Mouse (Mus musculus) brain, embryonic 14.5 days (tissue): ENCODE results near the gene Nob1.

ENCODE experiments used
- CTCF ChIP-seq: fragments of 200-500 bp; IDR thresholded peaks from 2 replicates; pipeline ENCODE4 v1.5.1; 2012; ENCODE audit warnings: inconsistent platforms, mild to moderate bottlenecking, moderate library complexity, borderline replicate concordance; ENCODE audit not compliant: insufficient read depth, insufficient read length; ENCODE audit errors: extremely low read depth
- POLR2A ChIP-seq: fragments of 200-500 bp; IDR thresholded peaks from 2 replicates; pipeline ENCODE4 v1.6.1; 2012; ENCODE audit warnings: mild to moderate bottlenecking, inconsistent platforms, borderline replicate concordance; ENCODE audit not compliant: poor library complexity, insufficient read depth, insufficient read length, severe bottlenecking; ENCODE audit errors: extremely low read depth

DNA sequence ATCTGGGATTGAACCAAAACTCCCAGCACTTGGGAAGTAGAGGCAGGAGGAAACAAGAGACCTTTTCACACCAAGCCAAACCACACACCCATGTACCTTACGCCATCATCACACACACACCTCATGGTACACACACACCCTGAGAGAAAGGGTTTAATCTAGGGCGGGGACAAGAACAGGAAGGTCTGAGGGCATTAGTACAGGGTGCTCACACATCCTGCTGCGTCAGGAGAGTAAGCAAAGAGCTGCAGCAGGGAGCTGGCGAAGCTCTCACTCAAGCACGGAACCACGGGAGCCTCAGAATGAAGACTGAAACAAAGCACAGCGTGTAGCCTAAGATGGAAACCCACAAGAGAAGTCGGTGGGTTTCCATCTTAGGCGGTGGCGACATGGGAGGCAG is 11.0 kb downstream of the Nob1 start:
- no peak for TF ChIP-seq CTCF
- TF ChIP-seq POLR2A, result no peak
